Mouse (Mus musculus): ENCODE data around the gene Nln. TPM values are rescaled to one million over a fixed set of nuclear protein-coding genes. Genes with fewer than 3 reads are reported as not detected.

Nln gene
- total RNA-seq, 2 experiments from 2014 or later, result 9.5 to 10.7 TPM

DNA sequence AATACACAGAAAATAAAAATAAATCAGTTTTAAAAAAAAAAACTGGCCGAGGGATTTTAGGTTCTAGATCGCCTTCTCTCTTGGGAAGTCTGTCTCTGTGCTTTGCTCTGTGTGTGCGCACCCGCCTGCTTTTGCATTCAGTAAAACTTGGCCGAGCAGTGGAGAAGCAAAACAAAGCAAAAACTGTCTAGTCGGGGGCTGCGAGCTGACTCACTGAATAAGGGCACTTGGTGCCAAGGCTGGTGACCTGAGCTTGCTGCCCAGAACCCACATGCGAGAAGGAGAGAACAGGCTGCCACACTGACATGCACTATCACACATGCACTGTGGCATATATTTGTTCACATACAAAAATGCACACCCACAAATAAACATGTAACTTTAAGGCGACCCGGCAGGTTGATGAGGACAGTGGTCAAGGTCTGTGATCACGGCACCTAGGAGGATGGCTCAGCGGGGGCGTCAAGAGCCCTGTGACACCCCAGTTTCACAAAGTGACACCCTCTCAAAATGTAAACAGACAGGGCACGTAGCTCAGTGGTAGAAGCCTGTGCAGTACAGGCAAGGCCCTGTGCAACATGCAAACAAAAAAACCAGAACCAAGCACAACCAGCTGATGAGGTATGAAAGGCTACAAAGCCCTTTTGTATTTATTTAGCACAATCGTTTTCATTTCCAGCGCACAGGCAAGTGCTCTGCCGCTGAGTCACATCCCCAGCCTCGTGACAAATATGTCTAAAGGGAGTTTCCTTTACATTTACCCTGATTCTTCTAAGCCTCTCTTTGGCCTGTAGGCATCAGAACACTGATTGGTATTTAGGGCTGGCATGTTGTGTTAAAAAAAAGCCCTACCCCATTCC is 93.9 kb downstream of the Nln start:
- no peak for DNase-seq

GRCm38 (mm10) chr13:104014038-104014437 is 95.4 kb downstream of the Nln start:
- no peak for DNase-seq

DNA sequence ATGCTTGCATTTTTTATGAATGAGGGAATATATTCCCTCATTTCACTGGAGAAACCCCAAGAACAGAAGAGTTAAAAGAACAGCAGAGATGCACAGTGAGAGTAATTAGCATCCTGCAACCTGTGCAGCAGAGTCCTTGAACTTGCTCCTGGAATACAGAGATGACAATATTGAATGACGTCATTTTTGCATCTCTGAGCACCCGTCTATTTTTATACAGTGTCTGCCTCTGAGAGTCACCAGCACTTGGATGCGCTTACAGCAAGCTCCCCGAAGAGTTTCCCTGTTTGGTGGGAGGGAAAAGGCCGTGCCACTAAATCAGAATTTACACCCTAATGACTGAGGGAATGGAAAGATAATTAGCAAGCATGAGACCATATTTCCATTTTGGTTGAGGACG is 96.0 kb downstream of the Nln start:
- no peak for DNase-seq

GRCm38 (mm10) chr13:104012214-104012833 is 97.1 kb downstream of the Nln start:
- no peak for DNase-seq

- no peak for DNase-seq
Observed at GRCm38 (mm10) chr13:104011289-104011688, 98.1 kb downstream of the Nln start.

DNA sequence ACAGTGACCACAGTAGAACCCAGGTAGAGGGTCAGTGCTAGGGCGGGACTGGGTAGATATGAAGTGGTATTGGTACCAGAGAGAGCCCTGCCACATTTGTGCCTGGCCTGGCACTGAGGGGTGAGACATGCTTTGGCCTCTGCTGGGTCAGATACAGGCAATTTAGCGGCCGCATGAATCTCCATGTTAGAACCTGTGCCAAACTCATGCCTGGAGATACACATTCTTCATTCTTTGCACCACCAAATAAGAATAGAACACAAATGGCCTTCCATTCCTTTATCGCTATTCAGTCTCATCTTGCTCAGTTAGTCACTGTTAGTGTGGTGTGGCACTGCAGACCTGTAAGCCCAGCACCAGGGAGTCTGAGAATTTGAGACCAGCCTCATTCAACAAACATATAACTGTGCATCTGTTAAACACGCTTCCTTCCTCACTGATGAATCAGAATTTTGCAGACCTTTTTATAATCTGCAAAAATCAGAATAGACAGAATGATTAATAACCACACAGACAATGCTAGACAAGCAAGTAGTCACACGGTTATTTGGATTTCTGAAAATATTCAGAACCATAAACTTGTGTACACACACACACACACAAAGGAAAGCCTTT is 104.1 kb downstream of the Nln start:
- no peak for DNase-seq

- DNase-seq, result no peak
Observed at GRCm38 (mm10) chr13:103994085-103994455, 115.3 kb downstream of the Nln start.

GRCm38 (mm10) chr13:103993142-103994084 is 116.0 kb downstream of the Nln start:
- DNase-seq, result no peak

GRCm38 (mm10) chr13:103986660-103987059 is 122.8 kb downstream of the Nln start:
- DNase-seq, result no peak

GRCm38 (mm10) chr13:103985510-103986278 is 123.7 kb downstream of the Nln start:
- DNase-seq, result peak; percentile 24

GRCm38 (mm10) chr13:103982376-103982775 is 127.0 kb downstream of the Nln start:
- no peak for DNase-seq

- no peak for DNase-seq
Observed at GRCm38 (mm10) chr13:103980414-103980813, 129.0 kb downstream of the Nln start.

DNA sequence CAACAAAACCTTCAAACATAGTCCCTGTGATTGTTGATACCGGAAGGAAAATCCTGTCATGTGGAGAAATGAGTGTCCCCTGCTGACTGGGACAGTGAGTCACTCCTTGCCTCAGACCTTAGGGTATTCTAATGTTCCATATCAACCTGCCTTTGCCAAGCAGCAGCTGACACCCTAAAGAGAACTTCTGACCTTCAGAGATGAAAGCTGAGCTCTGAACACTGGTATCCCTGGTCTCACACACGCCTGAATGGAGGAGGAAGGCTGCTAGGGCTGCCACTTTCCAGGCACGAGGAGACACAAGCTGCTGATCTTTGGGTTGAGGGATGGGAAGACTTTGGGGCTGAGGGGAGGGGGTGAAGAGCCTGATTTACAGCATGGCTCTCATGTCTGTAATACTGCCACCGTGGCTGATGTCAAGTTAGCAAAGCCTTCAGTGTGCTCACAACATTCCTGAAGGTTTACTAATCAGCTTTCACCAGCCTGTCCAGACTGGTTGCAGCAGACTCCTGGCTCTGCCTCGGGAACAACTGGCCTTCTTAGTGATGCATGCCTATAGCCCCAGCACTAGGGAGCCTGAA is 131.0 kb downstream of the Nln start:
- peak; percentile 11 for DNase-seq

- DNase-seq, result no peak
Observed at GRCm38 (mm10) chr13:103977844-103978243, 131.6 kb downstream of the Nln start.

DNA sequence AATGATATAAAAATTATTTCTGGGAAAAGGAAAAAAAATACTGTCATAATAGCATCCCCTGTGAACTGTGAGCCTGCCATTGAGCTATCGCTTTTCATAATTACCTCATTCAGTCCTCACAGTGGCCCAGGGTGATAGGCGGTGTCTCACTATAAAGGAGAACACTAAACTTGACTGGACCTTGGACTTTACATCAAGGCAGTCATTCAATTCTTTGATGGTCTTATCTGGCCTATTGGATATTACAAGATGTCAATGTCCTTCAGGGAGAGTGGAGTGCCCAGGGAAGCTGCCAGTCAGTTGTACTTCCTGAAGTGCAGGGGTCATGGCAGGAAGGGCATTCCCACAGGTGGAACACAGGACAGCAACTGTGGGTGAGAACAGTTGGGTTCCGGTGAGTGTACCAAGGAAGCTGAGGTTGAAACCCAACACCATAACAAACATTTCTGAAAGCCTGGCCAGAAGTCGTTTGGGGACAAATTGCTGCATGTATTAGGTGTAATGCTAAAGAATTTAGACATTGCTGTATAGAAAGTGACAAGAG is 133.2 kb downstream of the Nln start:
- DNase-seq, result no peak

DNA sequence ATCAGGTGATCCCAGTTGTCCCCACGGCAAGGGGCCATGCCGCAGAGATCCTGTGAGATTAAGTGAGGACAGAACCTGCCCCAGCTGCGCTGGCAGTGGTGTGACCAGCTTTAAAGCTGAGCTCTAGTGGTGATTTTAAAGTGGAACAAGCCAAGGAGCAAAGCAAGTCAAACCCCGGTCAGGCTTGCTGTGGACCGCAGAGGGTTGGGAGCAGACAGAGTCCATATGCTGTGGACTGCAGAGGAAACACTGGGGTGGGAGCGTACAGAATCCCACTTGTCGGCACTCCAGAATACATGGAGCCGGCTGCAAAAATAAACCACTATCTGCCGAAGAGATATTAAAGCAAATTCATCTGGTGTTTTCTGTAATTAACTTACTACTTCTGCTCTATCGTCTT is 134.3 kb downstream of the Nln start:
- peak; percentile 14 for DNase-seq

DNA sequence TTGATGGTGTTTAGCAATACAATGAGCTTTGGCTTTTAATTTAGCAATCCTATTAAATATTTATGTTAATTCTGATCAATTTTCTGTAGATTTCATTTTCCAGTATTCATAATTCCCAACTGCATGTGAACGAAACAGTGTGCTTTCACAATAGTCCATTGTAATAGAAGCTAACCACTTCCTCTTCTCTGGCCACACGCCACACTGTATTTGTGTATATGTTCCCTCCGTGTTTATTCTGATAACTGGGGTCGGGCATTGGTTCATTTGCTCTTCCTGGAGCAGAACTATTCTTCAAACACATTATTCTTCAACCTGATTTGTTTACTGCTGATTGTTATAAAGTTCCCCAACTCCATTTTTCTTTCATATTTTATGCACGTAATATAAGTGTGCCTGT is 135.4 kb downstream of the Nln start:
- no peak for DNase-seq

Data from gastrocnemius, postnatal 10 days (tissue).